ENCODE assay signal across 17 mouse cellular contexts in the genomic region with DNA sequence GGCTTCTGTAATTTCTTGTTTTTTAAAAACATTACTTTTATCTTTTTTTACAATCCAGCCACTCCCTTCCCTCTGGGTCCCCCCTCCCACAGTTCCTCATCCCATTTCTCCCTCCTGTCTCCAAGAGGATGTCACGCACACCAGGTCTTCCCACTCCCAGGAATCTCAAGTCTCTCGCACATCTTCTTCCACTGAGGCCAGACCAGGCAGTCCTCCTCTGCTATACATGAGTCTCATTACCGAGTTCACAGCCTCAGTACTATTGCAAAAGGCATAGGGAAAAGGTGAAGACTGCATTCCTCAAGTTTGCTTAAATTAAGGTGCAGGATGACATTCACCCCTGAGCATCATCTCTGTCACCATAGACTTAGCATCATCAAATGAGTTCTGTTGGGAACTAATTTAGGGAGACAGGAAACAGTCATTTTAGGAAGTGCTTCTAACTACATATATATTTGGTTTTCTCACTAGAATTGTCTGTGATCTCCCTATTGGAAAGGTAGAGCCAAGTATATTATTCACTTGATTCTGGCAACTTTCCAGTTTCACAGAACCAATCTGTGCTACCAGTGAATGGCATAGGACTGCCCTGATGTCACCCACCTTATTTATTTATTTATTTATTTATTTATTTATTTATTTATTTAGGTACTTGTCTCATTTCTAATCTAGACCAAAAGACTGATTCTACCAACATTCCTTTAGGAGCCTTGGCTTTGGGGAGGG. TPM values are rescaled to one million over a fixed set of nuclear protein-coding genes. Genes with fewer than 3 reads are reported as not detected.
DNase-seq lines count a peak whose midpoint lies in the region; ATAC-seq and TF ChIP-seq lines count a peak whose summit lies in the region.
"Had no signal": no experiment of that assay in that cellular context is flagged by ENCODE, and none has a peak within 500 bp of the region (broad histone marks: within the 10 kb centered on the region; RNA-seq: fewer than 3 reads in every experiment).

No protein-coding gene starts in this region.

- no peaks in the 10 kb centered on the region for H3K36me3 ChIP-seq in hindbrain, embryonic 15.5 days
- H3K36me3 ChIP-seq in hindbrain, embryonic 10.5 days: no peaks in the 10 kb centered on the region
- no peaks in the 10 kb centered on the region for H3K36me3 ChIP-seq in hindbrain, embryonic 16.5 days (ENCODE audit: control insufficient read depth, insufficient read depth, low read length)
- H3K36me3 ChIP-seq: embryonic facial prominence, embryonic 12.5 days; heart, embryonic 13.5 days; limb, embryonic 12.5 days; liver, embryonic 13.5 days; lung, embryonic 15.5 days; neural tube, embryonic 12.5 days had no signal

- no peaks in the 10 kb centered on the region for H3K9me3 ChIP-seq in hindbrain, embryonic 15.5 days
- H3K9me3 ChIP-seq in hindbrain, embryonic 10.5 days: no peaks in the 10 kb centered on the region
- H3K9me3 ChIP-seq in hindbrain, embryonic 16.5 days (ENCODE audit: control insufficient read depth, low read length): no peaks in the 10 kb centered on the region
- H3K9me3 ChIP-seq: embryonic facial prominence, embryonic 12.5 days; heart, embryonic 13.5 days; limb, embryonic 12.5 days; liver, embryonic 13.5 days; lung, embryonic 15.5 days; neural tube, embryonic 12.5 days had no signal

- peak; percentile 28 to 50 for DNase-seq in cerebellum, adult 18-20 months
- no peak for DNase-seq in hindbrain, embryonic 10.5 days (ENCODE audit: low spot score)
- DNase-seq in brain, adult 2 months (ENCODE audit: low read depth, low spot score): peak; percentile 76
- DNase-seq in gastrocnemius, adult 2 months: no peak
- DNase-seq in heart, postnatal 25 days (ENCODE audit: low spot score): no peak
- DNase-seq: heart, postnatal 4 days; liver, embryonic 13.5 days; thymus, postnatal 14 days had no signal

- 0 out of 2 replicates have a peak, but pooled peaks cover 7% of the 10 kb centered on the region for H3K27me3 ChIP-seq in hindbrain, embryonic 15.5 days
- peaks cover 63% of the 10 kb centered on the region for H3K27me3 ChIP-seq in hindbrain, embryonic 10.5 days (ENCODE audit: insufficient read depth, poor library complexity, severe bottlenecking)
- H3K27me3 ChIP-seq in hindbrain, embryonic 16.5 days (replicated peaks; ENCODE audit: control insufficient read depth, insufficient read depth, low read length): no peaks in the 10 kb centered on the region; the same call in 1 of the 2 replicates

- peak overlapping the region; percentile 96 for H3K4me2 ChIP-seq in hindbrain, embryonic 15.5 days
- peak overlapping the region; percentile 48 for H3K4me2 ChIP-seq in hindbrain, embryonic 16.5 days (ENCODE audit: low read length)

- intact Hi-C loops in gastrocnemius, adult 2 months (cut with DNase I): no loop called here
- intact Hi-C loops in heart, postnatal 25 days (cut with DNase I): no loop called here

- peaks cover 17% of the 10 kb centered on the region for H3K4me1 ChIP-seq in hindbrain, embryonic 15.5 days (replicated peaks)
- H3K4me1 ChIP-seq in hindbrain, embryonic 10.5 days (replicated peaks): peaks cover 7% of the 10 kb centered on the region; the same call in 1 of the 2 replicates
- H3K4me1 ChIP-seq in hindbrain, embryonic 16.5 days (ENCODE audit: control insufficient read depth, insufficient read depth, low read depth, low read length): peaks cover 6% of the 10 kb centered on the region
- H3K4me1 ChIP-seq: embryonic facial prominence, embryonic 12.5 days; liver, embryonic 13.5 days had no signal

- no peak overlapping the region for H3K27ac ChIP-seq in hindbrain, embryonic 15.5 days (replicated peaks)
- H3K27ac ChIP-seq in hindbrain, embryonic 10.5 days: no peak overlapping the region
- H3K27ac ChIP-seq in hindbrain, embryonic 16.5 days (ENCODE audit: low read depth, low read length): no peak overlapping the region
- H3K27ac ChIP-seq in gastrocnemius, adult 2 months: no peak overlapping the region
- H3K27ac ChIP-seq: embryonic facial prominence, embryonic 12.5 days; heart, embryonic 13.5 days; limb, embryonic 12.5 days; liver, embryonic 13.5 days; lung, embryonic 15.5 days; neural tube, embryonic 12.5 days had no signal

- no peak for TF ChIP-seq CTCF in gastrocnemius, adult 2 months (IDR thresholded peaks at IDR 0.05)

- 45% methylated on average over 3 of the region's 3 CpGs for WGBS in hindbrain, embryonic 15.5 days
- WGBS in hindbrain, embryonic 10.5 days: 47% methylated on average over 3 of the region's 3 CpGs
- 51% methylated on average over 3 of the region's 3 CpGs for WGBS in hindbrain, embryonic 16.5 days

- no peak overlapping the region for H3K9ac ChIP-seq in hindbrain, embryonic 15.5 days
- H3K9ac ChIP-seq in hindbrain, embryonic 16.5 days (ENCODE audit: low read depth, low read length): no peak overlapping the region; the same call in 1 of the 2 replicates
- H3K9ac ChIP-seq: liver, embryonic 13.5 days had no signal

- ATAC-seq in cerebellum, adult (ENCODE audit: insufficient number of reproducible peaks, low FRiP score, low TSS enrichment): no peak
- ATAC-seq in hindbrain, embryonic 15.5 days (ENCODE audit: low FRiP score, low read depth): no peak
- no peak for ATAC-seq in hindbrain, embryonic 16.5 days

- H3K4me3 ChIP-seq in hindbrain, embryonic 15.5 days: peak overlapping the region; percentile 22
- no peak overlapping the region for H3K4me3 ChIP-seq in hindbrain, embryonic 10.5 days
- H3K4me3 ChIP-seq in hindbrain, embryonic 16.5 days (ENCODE audit: low read length): peak overlapping the region; percentile 15; the same call in 1 of the 2 replicates
- no peak overlapping the region for H3K4me3 ChIP-seq in gastrocnemius, adult 2 months

RNA-seq across cellular contexts. Expression of a gene that starts 1.9 kb away (rescaled TPM):
- 96.7 and 112 TPM in 2 replicates for polyA plus RNA-seq in hindbrain, embryonic 15.5 days (2015; fragmentation: Nextera tagmentation; extraction: Ambion mirVana)
- 4.1 and 6.9 TPM in 2 replicates for polyA plus RNA-seq in hindbrain, embryonic 10.5 days (2016; fragmentation: Nextera tagmentation; extraction: Ambion mirVana)
- 121 and 138 TPM in 2 replicates for polyA plus RNA-seq in hindbrain, embryonic 16.5 days (2015; fragmentation: Nextera tagmentation; extraction: Ambion mirVana)
- under 1 TPM; 0.61 to 0.79 TPM for total RNA-seq in gastrocnemius, adult 2 months (2021)
- 1 to 10 TPM; 2.7 to 3.4 TPM for total RNA-seq in heart, postnatal 25 days (2021)
- total RNA-seq: common myeloid progenitor, adult 5-6 weeks had no signal

Comparison
In these comparisons a context has a peak if more than half of its experiments do, and no peak if none do; other contexts are left out.
1. H3K4me3 ChIP-seq: peak in hindbrain, embryonic 15.5 days (single experiment) and hindbrain, embryonic 16.5 days (single experiment); none in hindbrain, embryonic 10.5 days (single experiment) and gastrocnemius, adult 2 months (single experiment).
2. RNA of a gene that starts 1.9 kb away (polyA plus RNA-seq): 121 to 138 TPM in hindbrain, embryonic 16.5 days and 96.7 to 112 TPM in hindbrain, embryonic 15.5 days; 4.1 to 6.9 TPM in hindbrain, embryonic 10.5 days; every median in the first group is over 10 times any median in the second.
3. DNase-seq: peak in cerebellum, adult 18-20 months (2 of 2) and brain, adult 2 months (single experiment); none in hindbrain, embryonic 10.5 days (single experiment), gastrocnemius, adult 2 months (single experiment) and heart, postnatal 25 days (single experiment).